Mouse (Mus musculus) layer of hippocampus, adult 18-20 months (tissue): ENCODE results near the gene Mms22l. TPM values are rescaled to one million over a fixed set of nuclear protein-coding genes. Genes with fewer than 3 reads are reported as not detected.
"Not testable (repeated sequence)": the region's sequence is repeated elsewhere in the genome, so short reads cannot be mapped to it uniquely, and the experiment has no call there.

Source experiments
- DNase-seq, 2 experiments: peaks; one replicate each; pipeline ENCODE4 v3.0.0; 2022; ENCODE audit warnings: low spot score in 2 of 2
- long read RNA-seq: library from polyadenylated mRNA; stranded (forward); transcript quantifications from one replicate; pipeline ENCODE4 v2.0.0, GENCODE M21; 2021
- total RNA-seq, 2 experiments: library from RNA; stranded (reverse); gene quantifications; 2 replicates each; pipeline ENCODE4 v1.2.3; 2021

Mms22l gene
- total RNA-seq, result 1 to 10 TPM in 1 of 2 experiments, under 1 TPM in 1; 0.51 to 1.1 TPM
- long read RNA-seq, result 0 reads

DNA sequence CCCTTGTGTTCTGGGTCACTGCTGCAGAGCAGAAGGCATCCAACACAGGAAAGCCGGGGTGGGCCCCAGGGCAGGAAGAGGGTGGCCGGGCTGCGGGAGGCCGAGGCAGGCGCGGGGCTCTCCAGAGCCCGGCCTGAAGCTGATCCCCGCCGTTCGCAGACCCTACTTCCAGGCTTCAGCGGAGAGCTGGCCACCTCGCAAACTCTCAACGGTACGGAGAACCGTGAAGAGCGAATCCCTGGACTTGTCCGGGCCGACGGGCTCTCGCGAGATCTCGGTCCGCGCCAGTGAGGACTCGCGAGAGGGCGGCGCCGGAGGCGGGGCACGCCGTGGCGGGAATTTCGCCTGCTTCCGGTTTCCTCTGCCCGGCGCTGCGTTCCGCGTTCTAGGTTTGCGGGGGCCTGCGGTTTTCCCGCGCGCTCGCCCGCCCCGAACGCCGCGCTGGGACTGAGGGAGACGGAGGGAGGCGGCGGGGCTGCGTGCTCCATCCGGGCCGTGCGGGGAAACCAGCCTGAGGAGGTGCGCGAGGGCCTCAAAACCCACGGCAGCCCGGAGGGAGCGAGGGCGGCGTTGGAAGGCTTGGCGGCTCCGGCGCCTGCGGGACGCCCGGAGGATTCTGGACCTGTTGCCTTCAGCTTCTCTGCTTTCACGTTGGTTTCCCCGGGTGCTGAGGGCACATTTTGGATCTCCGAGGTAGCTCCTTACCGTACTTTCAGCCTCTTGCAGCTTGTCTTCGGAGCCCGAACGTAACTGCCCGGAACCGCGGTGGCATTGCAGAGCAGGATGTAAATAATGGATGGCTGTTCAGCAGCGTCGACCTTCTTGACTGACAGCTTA is at the start of gene Mms22l:
Gene Mms22l, plus strand, starts transcription at position 336 of the 837 bp plus-strand sequence.
- DNase-seq, result peak; percentile 85 to 94

DNA sequence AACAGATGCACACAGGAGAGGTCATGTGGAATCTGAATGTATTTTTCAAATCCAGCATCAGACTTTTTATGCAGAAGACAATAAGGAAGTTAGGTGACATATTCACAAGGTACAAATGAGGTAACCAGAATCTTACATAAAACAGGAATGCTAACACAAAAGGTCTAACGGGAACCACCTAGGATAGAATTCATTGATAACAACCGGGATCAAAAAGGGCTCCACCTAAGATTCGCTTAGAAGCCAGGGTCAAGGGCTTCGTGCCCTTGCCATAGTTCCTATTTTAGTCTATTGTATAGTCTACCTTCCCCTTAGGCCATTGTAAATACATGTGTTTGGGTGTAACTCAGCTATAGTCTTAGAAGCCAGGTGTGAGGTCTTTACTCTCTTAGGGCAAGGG is 12.2 kb upstream of the Mms22l start:
- not testable (repeated sequence) for DNase-seq

DNA sequence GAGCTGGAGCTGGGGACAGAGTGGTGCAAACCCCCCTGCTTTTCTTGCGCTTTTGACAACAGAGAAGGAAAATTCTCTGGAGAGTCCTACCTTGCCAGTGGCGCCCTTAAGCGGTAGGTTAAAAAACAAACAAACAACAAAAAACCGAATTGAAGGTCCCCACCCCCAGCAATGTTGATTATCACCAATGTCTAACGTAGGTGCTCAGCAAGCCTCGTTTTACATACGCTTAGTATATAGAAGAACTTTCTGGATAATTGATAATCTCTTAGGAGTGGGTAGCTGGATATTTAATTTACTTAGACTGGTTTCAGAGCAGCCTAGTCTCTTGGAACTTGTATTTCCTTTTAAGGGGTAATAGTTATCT is 685 bp downstream of the Mms22l start:
- no peak for DNase-seq

DNA sequence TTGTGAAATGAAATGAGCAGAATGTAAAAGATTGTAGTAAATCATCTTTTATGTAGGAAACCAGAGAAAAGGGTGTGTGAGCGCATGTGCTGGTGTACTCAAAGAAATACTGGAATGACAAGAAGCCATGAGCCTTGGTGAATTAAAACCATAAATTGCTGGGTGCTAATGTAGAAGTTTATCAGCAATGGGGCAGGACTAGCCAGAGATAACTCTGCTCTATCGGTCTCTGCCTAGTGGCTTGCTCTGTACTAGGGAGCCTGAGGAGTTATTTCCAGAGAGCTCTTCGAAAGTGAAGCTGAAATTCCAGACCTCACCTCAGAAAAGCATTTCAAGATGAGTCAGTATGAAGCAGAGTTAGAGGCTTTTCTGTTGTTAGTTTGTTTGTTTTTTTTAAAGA is 12.9 kb downstream of the Mms22l start:
- DNase-seq, result no peak

DNA sequence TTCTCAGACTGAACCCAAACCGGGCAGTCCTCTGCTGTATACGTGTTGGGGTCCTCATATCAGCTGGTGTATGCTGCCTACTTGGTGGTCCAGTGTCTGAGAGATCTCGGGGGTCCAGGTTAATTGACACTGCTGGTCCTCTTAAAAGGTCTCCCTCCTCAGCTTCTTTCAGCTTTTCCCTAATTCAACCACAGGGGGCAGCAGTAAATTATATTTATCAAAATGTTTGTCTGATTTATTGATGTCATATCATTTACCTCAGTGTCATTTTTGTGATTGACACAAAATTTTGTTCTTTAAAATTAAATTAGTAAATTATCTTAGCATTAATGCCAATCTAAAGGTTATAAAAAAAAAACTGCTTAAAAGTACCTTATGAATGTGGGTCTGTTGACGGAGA is 40.7 kb downstream of the Mms22l start:
- DNase-seq, result no peak

DNA sequence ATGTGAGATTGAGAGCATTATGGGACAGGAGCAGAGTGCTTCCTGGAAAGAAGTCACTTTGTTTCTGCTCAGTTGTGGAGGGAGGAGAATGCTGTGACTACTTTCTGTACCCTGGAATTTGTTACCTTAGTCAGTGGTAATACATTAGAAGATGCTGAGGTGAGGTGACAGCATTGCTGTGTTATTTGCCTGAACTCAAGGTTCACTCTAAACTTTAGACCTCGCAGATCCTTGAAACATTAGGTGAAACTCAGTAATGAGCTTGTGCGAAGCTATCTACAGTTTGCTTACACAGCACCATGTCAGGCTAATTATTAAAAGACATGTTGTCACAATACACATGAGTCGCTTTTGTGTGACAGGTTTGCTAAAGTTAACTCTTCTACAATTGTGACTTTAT is 47.2 kb downstream of the Mms22l start:
- no peak for DNase-seq

DNA sequence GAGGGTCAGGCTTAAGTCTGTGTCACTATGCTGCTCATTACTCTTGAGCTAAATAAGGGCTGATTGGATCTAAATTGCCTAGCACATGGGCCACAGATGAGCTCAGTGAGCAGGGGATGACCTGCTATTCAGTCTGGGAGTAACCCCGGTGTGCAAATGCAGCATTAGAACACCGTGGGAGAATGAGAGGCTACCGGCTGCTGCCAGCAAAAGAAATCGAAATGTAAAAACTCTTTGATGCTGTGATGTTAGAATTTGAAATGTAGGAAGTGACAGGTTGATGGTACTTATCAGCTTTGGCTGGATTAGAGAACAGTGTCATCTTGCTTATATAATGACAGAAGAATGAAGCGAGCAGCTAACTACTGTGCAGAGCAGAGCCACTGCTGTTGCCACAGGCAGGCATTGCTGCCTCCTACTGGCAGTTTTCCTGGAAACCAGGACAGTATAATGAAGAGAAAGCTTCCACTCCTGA is 48.5 kb downstream of the Mms22l start:
- DNase-seq, result peak; percentile 54 to 88

DNA sequence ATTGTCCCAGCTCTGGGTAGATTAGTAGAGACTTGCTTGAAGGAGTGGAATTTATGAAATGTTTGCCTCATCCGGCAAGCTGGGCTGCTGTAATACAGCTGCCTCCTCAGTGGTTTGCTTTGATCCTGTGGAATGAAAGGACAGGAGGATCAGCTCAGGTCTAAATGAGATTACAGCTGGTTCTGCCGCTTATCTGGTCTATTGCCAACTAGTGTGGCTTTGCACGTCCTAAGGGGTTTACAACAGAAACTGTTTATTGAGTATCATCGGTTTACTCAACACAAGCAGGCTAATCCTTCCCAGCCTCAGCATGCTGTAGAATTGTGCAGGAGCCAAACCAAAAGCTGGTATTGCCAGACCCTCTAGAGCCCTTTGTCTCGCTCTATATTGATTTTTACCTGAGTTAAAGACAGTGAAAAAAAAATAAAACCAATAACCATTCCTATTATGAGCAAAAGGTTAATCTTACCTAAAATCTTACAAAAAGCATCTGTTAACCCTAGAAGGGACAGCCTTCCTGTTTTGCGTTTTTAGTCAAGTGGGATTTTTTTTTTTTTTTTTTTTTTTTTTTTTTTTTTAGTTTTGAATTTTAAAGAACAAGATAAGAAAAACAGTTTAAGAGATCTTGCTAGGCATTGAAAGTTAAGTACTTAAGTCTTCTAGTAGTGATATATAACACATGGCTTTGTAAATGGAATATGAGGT is 60.0 kb downstream of the Mms22l start:
- DNase-seq, result no peak

DNA sequence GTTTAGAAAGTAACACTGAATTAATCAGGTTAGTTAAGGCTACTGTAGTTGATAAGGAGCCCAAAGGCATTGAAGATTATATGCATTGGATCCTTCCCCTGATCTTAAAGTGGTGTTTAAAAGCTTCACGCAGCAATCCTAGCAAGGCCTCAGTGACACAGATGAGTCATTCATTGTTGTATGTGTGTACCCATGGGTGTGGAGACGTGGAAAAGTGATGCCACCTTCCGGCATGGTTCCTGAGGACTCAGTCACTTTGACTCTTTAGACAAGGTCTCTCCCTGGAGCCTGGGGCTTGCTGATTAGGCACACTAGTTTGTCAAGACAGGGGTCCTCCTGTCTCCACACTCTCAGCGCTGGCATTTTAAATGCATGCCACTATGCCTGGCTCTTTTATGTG is 60.9 kb downstream of the Mms22l start:
- no peak for DNase-seq

DNA sequence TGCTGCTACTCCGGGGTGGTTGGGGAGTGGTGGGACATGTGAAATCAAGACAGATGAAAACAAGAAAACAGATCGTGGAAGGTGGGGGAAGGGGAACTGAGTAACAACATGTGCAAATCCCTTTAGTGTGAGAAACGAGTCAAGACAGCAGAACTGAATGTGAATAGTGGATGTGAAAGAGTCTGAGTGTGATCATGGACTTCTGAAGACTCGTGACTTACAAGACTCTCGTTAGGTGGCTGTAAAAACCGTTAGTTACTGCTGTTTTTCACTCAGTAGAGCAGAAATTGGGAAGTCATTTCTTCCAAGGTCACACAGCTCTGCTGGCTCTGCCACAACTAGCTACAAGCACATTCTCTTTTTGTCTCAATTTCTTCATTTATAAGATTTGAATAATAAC is 71.8 kb downstream of the Mms22l start:
- DNase-seq, result no peak

DNA sequence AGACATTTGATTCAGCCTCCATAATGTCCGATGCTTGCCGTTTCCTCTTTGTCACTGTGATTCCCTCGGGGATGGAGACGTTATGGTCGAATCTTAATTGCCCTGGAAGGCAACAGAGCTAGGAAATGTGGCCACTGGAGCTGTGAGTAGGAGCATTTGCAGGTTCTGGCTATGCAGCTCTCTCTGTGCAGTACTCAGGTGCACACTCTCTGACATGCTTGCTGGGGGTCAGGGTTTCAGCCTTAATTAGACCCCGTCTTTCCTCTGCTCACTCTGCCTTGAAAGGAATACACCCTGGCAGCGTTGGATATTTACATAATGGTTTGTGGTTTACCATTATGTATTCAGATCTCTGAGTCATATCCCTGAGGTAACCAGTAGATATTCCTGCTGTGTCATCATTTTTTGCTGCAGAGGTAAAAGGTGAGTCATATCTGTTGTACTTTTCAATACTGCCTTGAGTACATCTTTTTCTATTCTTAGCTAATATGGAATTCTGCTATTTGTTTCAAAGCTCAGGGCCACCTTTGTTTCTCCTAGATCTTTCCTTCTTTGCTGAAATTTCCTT is 72.8 kb downstream of the Mms22l start:
- DNase-seq, result no peak

DNA sequence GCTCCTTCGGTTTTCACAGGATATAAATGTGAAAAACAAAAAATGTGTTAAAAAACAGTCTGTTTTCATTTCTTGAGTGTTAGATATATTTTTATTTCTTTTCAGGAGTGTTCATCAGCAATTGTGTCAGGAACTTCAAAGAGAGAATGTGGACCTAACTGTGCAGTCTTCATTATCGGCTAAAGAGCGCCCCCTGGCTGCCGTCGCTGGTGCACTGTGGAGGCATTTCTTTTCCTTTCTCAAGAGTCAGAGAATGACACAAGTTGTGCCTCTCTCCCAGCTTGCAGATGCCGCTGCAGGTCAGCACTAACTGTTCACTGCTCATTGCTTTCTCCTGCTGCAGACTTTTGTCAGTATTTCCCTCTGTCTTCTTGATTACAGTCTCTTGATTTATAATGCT is 78.0 kb downstream of the Mms22l start:
- peak; percentile 69 to 92 for DNase-seq

DNA sequence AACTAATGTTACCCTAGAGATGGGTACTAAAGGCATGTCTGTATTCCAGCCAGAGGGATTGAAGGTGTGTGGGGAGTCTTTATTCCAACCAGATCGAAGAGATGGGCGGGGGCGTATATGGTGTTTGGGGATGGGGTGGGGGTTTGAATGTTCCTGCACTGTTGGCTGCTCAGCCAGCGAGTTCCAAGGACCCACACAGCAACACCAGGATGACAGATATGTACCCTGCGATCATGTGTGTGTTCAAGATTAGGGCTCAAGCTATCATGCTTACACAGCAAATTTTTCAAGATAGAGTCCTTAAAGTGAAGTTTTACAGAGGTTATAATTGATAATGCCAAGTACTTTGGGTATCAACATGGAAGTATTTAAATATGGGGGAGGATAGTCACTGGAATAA is 81.3 kb downstream of the Mms22l start:
- no peak for DNase-seq

DNA sequence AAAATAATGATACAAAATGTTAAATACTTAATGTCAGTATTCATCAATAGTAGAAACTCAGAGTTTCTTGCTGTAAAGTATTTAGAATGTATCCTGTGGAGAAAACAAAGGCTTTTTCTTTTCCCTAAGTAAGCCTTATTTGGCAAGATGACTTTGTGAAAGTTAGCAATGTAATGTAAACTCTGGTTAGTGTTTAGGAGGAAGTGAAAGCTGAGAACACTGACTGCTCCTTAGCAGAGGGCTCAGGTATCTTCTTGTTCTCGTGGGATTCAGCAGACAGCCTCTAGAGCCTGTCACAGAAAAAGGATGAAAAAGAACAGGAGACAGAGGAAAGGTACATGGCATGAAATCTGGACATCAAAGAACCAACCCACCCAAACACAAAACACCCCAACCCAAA is 86.0 kb downstream of the Mms22l start:
- DNase-seq, result no peak

DNA sequence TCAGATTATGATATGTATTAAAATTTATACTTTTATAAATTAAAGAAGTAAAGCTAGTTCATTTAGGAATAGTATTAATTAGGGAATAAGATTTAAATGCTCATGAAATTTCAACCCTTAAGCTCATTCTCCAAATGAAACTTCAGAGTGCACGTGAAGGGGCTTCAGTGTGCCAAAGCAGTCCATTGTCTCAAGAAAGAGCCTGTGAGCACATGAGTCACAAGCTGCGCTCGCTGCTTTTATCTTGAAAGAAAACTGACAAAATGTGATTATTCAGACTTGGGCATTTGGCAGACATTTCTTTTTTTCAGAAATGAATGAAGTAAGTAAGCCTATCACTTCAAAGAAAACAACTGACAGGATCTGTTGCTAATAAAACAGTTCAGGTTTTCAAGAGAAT is 87.7 kb downstream of the Mms22l start:
- DNase-seq, result no peak

DNA sequence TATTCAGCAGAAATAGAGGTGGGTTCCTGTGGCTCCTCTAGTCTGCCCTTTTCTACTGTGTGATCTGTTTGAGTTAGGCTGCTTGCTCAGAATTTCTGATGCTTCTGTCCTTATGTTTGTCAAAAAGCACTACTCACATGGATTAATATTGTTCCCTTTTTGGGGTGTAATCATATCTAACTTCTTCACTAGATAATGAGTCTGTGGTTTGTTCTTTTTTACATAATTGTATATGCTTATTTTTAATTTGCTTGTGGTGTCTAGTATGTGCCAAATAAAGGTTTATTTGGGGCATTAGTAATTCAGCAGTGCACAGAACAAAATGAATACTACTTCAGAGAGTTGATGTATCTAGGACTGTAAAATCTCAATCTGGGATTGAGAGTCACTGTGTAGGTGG is 98.6 kb downstream of the Mms22l start:
- no peak for DNase-seq

DNA sequence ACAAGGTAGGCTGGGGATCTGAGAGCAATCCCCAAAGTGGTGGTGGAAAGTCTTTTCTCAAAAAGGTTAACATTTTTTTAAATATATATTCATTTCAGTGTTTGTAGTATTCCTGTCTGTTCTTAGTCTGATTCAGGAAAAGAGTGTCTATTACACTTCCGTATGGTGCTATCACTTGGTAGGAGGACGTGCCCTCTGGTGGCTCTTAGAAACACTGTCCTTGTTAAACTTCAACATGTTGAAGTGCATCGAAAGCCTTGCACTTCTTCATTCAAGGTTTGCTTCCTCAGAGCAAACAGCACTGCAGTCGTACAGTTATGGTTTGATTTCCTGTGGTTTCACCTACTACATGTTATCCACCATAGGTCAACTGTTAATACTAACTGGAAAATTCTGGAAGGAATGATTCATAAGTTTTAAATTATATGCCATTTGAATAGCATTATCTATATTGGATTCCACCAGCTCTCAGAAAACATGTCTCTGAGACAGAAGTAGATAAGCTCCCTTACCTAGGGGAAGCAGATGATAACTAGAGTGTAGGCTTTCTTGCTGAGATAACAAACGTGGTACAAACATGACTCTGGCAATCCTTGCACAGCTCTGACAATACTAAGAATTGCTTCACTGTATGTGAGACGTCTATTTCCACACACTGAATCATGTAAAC is 100.8 kb downstream of the Mms22l start:
- no peak for DNase-seq

DNA sequence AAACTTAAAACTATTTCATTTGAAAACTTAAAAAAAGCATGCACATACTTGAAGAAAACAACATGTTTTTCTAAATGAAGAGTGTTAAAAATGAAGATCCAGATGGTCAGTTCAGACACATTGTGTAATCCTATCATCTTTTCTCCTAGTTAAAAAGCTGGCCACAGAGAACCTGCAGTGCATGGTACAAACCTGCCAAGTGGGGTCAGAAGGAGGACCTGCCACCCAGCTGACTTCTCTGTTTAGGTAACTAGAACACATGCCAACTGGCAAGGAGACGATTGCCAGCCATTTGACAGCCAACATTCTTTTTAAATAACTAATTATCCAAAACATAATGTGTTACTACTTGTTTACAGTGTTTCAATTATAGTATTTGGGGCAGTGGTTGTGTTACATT is 102.4 kb downstream of the Mms22l start:
- DNase-seq, result no peak

DNA sequence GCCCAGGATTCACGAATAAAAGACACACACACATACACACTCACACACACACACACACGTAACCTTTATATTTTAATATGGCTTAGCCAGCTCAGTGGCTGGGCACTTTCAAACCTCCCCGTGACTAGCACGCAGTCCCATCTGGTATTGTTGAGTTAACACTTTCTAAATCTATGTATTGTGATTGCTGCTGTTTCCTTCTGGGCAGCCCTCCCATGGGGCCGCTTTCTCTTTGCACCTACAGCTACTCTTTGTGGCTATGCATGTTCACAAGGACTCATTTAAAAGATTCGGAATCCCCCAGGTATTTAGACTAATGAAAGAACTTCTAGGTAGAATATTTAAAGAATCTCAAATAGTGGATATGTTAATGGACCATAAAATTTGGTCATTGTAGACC is 105.5 kb downstream of the Mms22l start:
- DNase-seq, result no peak

DNA sequence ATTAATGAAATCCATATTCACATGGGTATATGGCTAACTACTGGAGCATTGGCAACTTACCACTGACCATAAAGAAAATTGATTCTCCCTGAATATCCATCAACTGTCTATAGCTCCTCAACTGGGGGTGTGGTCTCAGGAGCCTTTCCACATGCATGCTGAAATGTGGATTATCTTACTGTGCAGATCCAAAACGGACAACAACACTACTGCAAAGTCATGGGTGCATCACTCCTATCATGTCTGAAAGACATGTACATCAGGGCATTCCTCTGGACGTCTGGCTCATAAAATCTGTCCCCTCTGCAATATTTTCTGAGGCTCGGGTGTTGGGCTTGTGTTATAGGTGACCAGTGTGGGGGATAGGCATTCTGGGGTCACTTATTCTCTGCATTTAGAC is 112.8 kb downstream of the Mms22l start:
- DNase-seq, result no peak

DNA sequence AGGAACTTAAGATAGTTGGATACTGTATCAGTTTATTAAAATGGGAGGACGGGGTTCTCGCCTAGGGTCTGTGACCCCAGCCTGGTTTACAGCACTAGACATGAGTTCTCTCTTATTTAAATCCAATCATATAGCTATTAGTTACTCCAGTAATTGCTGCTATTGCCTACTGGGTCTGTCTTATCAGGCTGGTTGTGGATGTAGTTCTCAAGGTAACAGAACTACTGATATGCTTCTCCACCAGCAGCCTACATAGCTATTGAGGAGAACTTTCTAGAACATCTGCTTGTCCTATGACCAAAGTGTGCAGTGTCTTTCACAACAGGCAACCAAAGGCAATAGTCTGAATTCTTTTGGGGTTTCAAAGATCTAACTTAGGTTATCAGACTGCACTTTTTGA is 113.3 kb downstream of the Mms22l start:
- no peak for DNase-seq

DNA sequence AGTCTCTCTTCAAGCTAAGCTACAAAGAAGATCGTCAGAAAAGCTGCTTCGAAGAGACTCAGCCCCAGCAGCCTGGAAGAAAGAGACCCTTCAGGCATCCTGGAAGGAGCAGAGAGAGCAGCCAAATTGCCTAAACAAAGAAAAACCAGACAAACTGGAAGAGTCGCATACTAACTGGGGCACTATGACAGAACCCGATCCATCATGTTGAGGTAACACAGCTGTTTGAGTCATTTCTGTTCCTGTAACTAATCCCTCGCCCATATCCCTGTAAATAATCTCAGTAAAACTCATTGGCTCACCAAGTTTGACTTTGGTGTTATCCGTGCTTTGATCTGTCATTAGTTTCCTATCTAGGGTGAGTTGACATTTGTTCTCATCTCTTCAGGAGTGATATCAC is 123.8 kb downstream of the Mms22l start:
- DNase-seq, result no peak
